Comparison of ENCODE assay signal across 8 mouse cellular contexts in the genomic region with DNA sequence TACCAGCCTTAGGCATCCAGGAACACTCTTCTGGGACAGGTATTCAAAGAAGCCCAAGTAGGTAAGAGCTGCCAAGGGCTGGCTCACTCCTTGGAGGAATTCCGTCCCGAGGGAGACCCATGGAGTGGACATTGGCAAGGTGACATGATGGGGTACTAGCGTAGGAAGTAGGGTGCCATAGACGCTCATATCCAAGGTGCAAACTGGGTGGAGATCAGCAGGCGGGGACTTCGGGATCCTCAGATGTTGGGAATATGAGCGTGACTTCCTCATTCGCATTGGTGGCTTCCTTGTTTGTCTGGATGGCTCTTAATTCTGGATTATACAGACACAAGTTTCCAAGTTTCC. TPM values are rescaled to one million over a fixed set of nuclear protein-coding genes. Genes with fewer than 3 reads are reported as not detected.
DNase-seq lines count a peak whose midpoint lies in the region; ATAC-seq and TF ChIP-seq lines count a peak whose summit lies in the region.

No protein-coding gene starts in this region.

- peak overlapping the region; percentile 94 for H3K4me2 ChIP-seq in lung, postnatal 0 days (replicated peaks; ENCODE audit: low read depth, low read length)

- no peak for TF ChIP-seq POLR2A in heart, adult 2 months (IDR thresholded peaks at IDR 0.05; ENCODE audit: insufficient read depth, low read depth, low read length)
- no peak for TF ChIP-seq POLR2A in ES-Bruce4 (IDR thresholded peaks at IDR 0.05; ENCODE audit: insufficient read depth, low read length)

- H3K4me1 ChIP-seq in heart, adult 2 months (ENCODE audit: control insufficient read depth, insufficient read depth, low read length), result peaks cover 3% of the 10 kb centered on the region; the same call in 1 of the 2 replicates
- H3K4me1 ChIP-seq in ES-Bruce4 (ENCODE audit: control insufficient read depth, insufficient read depth, low read length), result peaks cover 2% of the 10 kb centered on the region
- peaks cover 26% of the 10 kb centered on the region for H3K4me1 ChIP-seq in hindbrain, embryonic 10.5 days (replicated peaks)
- peaks cover 3% of the 10 kb centered on the region; the same call in 1 of the 2 replicates for H3K4me1 ChIP-seq in lung, postnatal 0 days (ENCODE audit: insufficient read depth, low read depth, low read length)

- peak overlapping the region; percentile 55 for H3K4me3 ChIP-seq in heart, adult 2 months
- peak overlapping the region; percentile 50; the same call in 1 of the 2 replicates for H3K4me3 ChIP-seq in ES-Bruce4 (ENCODE audit: low read depth, low read length)
- peak overlapping the region; percentile 67 for H3K4me3 ChIP-seq in hindbrain, embryonic 10.5 days
- H3K4me3 ChIP-seq in lung, postnatal 0 days (ENCODE audit: low read depth, low read length), result peak overlapping the region; percentile 78

- TF ChIP-seq CTCF in heart, adult 2 months (IDR thresholded peaks at IDR 0.05), result no peak
- no peak for TF ChIP-seq CTCF in ES-Bruce4 (IDR thresholded peaks at IDR 0.05; ENCODE audit: low read depth, low read length)
- TF ChIP-seq CTCF in lung, postnatal 0 days (IDR thresholded peaks at IDR 0.05), result no peak

- 20% methylated on average over 8 of the region's 8 CpGs for WGBS in heart, adult 2 months
- 30% methylated on average over 8 of the region's 8 CpGs for WGBS in hindbrain, embryonic 10.5 days
- 17% methylated on average over 8 of the region's 8 CpGs for WGBS in lung, postnatal 0 days

- TF ChIP-seq EP300 in heart, adult 2 months (IDR thresholded peaks at IDR 0.05; ENCODE audit: insufficient read depth, low read depth, low read length), result no peak
- TF ChIP-seq EP300 in ES-Bruce4 (IDR thresholded peaks at IDR 0.05; ENCODE audit: insufficient read depth, low read depth, low read length), result no peak
- TF ChIP-seq EP300 in lung, postnatal 0 days (IDR thresholded peaks at IDR 0.05), result no peak

- H3K79me2 ChIP-seq in heart, adult 2 months (replicated peaks; ENCODE audit: control insufficient read depth, insufficient read depth, low read length), result no peaks in the 10 kb centered on the region

- H3K27ac ChIP-seq in heart, adult 2 months, result peak overlapping the region; percentile 48; the same call in 1 of the 2 replicates
- no peak overlapping the region for H3K27ac ChIP-seq in ES-Bruce4 (ENCODE audit: insufficient read depth, low read length)
- H3K27ac ChIP-seq in hindbrain, embryonic 10.5 days, result peak overlapping the region; percentile 96
- no peak overlapping the region for H3K27ac ChIP-seq in lung, postnatal 0 days (ENCODE audit: low read length)

- no peak for DNase-seq in heart, adult 2 months
- DNase-seq in heart, postnatal 36 days, result no peak
- DNase-seq in hindbrain, embryonic 10.5 days (ENCODE audit: low spot score), result no peak
- peak; percentile 42 for DNase-seq in lung, postnatal 0 days (ENCODE audit: low spot score)
- no peak for DNase-seq in urinary bladder, postnatal 14 days (ENCODE audit: low spot score)
- DNase-seq in MN1 (ENCODE audit: low spot score), result no peak
- DNase-seq in left cerebral cortex, adult 18-20 months (ENCODE audit: low spot score in 2 of 2), result no peak

- intact Hi-C loops in heart, adult 2 months (cut with DNase I), result loop anchor here (2.0 to 5.0 kb wide), 2 partner anchors 58 to 88 kb away; a partner anchor contains a TSS
- intact Hi-C loops in heart, postnatal 36 days (cut with DNase I), result loop anchor here (2.0 kb wide), 1 partner anchor 88 kb away; a partner anchor contains a TSS

- peak overlapping the region; percentile 68 for H3K9ac ChIP-seq in heart, adult 2 months (ENCODE audit: low read depth, low read length)
- peak overlapping the region; percentile 71; the same call in 1 of the 2 replicates for H3K9ac ChIP-seq in ES-Bruce4 (ENCODE audit: low read depth, poor library complexity, severe bottlenecking)
- H3K9ac ChIP-seq in lung, postnatal 0 days (replicated peaks; ENCODE audit: low read depth), result peak overlapping the region; percentile 86

- no peaks in the 10 kb centered on the region for H3K27me3 ChIP-seq in heart, adult 2 months (ENCODE audit: control insufficient read depth, insufficient read depth, low read length)
- H3K27me3 ChIP-seq in ES-Bruce4 (ENCODE audit: control insufficient read depth, insufficient read depth, low read length, poor library complexity, severe bottlenecking), result no peaks in the 10 kb centered on the region
- H3K27me3 ChIP-seq in hindbrain, embryonic 10.5 days (ENCODE audit: insufficient read depth, poor library complexity, severe bottlenecking), result peaks cover 10% of the 10 kb centered on the region; the same call in 1 of the 2 replicates
- H3K27me3 ChIP-seq in lung, postnatal 0 days (replicated peaks; ENCODE audit: insufficient read depth, low read length), result no peaks in the 10 kb centered on the region

- H3K9me3 ChIP-seq in ES-Bruce4 (replicated peaks; ENCODE audit: control insufficient read depth, insufficient read depth, low read length, poor library complexity, severe bottlenecking), result no peaks in the 10 kb centered on the region
- H3K9me3 ChIP-seq in hindbrain, embryonic 10.5 days, result no peaks in the 10 kb centered on the region
- H3K9me3 ChIP-seq in lung, postnatal 0 days (ENCODE audit: low read length), result no peaks in the 10 kb centered on the region

- no peaks in the 10 kb centered on the region for H3K36me3 ChIP-seq in heart, adult 2 months (ENCODE audit: control insufficient read depth, insufficient read depth, low read length)
- no peaks in the 10 kb centered on the region for H3K36me3 ChIP-seq in ES-Bruce4 (ENCODE audit: control insufficient read depth, insufficient read depth, low read length, poor library complexity, severe bottlenecking)
- peaks cover 33% of the 10 kb centered on the region for H3K36me3 ChIP-seq in hindbrain, embryonic 10.5 days
- peaks cover 3% of the 10 kb centered on the region; the same call in 1 of the 2 replicates for H3K36me3 ChIP-seq in lung, postnatal 0 days (ENCODE audit: insufficient read depth, low read length)

- peak; percentile 21 for ATAC-seq in lung, postnatal 0 days

RNA-seq across cellular contexts. Expression of a gene that starts 23.5 kb away (rescaled TPM):
- 1 to 10 TPM; 2.7 to 3.1 TPM for total RNA-seq in heart, adult 2 months (2021)
- polyA plus RNA-seq in heart, adult 2 months (2012; rRNA removed), result 3.7 and 4.4 TPM in 2 replicates
- 1 to 10 TPM; 3.8 to 5.5 TPM for total RNA-seq in heart, postnatal 36 days (2021)
- polyA plus RNA-seq in ES-Bruce4 (2011; ENCODE audit: insufficient read depth, insufficient read length, low read depth, missing spikeins), result 2.6 and 2.8 TPM in 2 replicates
- 7.2 and 9.4 TPM in 2 replicates for polyA plus RNA-seq in hindbrain, embryonic 10.5 days (2016; fragmentation: Nextera tagmentation; extraction: Ambion mirVana)
- 7.7 and 9.2 TPM in 2 replicates for polyA plus RNA-seq in lung, postnatal 0 days (2015; fragmentation: Nextera tagmentation; extraction: Ambion mirVana)
- total RNA-seq in left cerebral cortex, adult 18-20 months (2021), result 1 to 10 TPM; 2.4 to 2.9 TPM

RNA-seq across cellular contexts. Expression of a gene that starts 24.4 kb away (rescaled TPM):
- 100 to 1,000 TPM; 129 TPM for total RNA-seq in heart, adult 2 months (2021)
- polyA plus RNA-seq in heart, adult 2 months (2012; rRNA removed), result 116 and 147 TPM in 2 replicates
- total RNA-seq in heart, postnatal 36 days (2021), result 100 to 1,000 TPM; 128 to 131 TPM
- polyA plus RNA-seq in ES-Bruce4 (2011; ENCODE audit: insufficient read depth, insufficient read length, low read depth, missing spikeins), result 71.7 and 76.9 TPM in 2 replicates
- 179 and 194 TPM in 2 replicates for polyA plus RNA-seq in hindbrain, embryonic 10.5 days (2016; fragmentation: Nextera tagmentation; extraction: Ambion mirVana)
- 135 and 145 TPM in 2 replicates for polyA plus RNA-seq in lung, postnatal 0 days (2015; fragmentation: Nextera tagmentation; extraction: Ambion mirVana)
- 100 to 1,000 TPM; 426 to 440 TPM for total RNA-seq in left cerebral cortex, adult 18-20 months (2021)

RNA-seq across cellular contexts. Expression of a gene that starts 35.3 kb away (rescaled TPM):
- total RNA-seq in heart, adult 2 months (2021), result 1 to 10 TPM; 5.9 to 6.7 TPM
- polyA plus RNA-seq in heart, adult 2 months (2012; rRNA removed), result 12.5 and 14.5 TPM in 2 replicates
- 1 to 10 TPM; 5.5 to 6.7 TPM for total RNA-seq in heart, postnatal 36 days (2021)
- 10.1 and 14.0 TPM in 2 replicates for polyA plus RNA-seq in ES-Bruce4 (2011; ENCODE audit: insufficient read depth, insufficient read length, low read depth, missing spikeins)
- 5.2 and 5.6 TPM in 2 replicates for polyA plus RNA-seq in hindbrain, embryonic 10.5 days (2016; fragmentation: Nextera tagmentation; extraction: Ambion mirVana)
- 23.3 and 24.2 TPM in 2 replicates for polyA plus RNA-seq in lung, postnatal 0 days (2015; fragmentation: Nextera tagmentation; extraction: Ambion mirVana)
- total RNA-seq in left cerebral cortex, adult 18-20 months (2021), result 10 to 100 TPM; 20.2 to 22.0 TPM

Comparison
In these comparisons a context has a peak if more than half of its experiments do, and no peak if none do; other contexts are left out.
1. H3K27ac ChIP-seq: peak in heart, adult 2 months (single experiment) and hindbrain, embryonic 10.5 days (single experiment); none in ES-Bruce4 (single experiment) and lung, postnatal 0 days (single experiment).
2. Peak in every context shown above with its lines, with median percentiles within 50 percentile points of each other: H3K4me3 ChIP-seq and H3K9ac ChIP-seq.